Mouse (Mus musculus) hindbrain, embryonic 11.5 days (tissue): ENCODE results near the gene AF067063. TPM values are rescaled to one million over a fixed set of nuclear protein-coding genes. Genes with fewer than 3 reads are reported as not detected.

Experiments
- ATAC-seq: fragments of 200-750 bp; cut with Nextera tagmentation; 2 replicates; pipeline ENCODE4 v1.8.0; 2017; ENCODE audit warnings: mild to moderate bottlenecking, moderate TSS enrichment, moderate library complexity; ENCODE audit not compliant: low FRiP score
- DNase-seq: peaks from one replicate; pipeline ENCODE4 v3.0.0-alpha.2; 2015; ENCODE audit warnings: low spot score
- H3K27ac ChIP-seq: fragments of 300-500 bp; sonication (generic); 2 replicates; pipeline ENCODE4 v1.5.1; 2014; ENCODE audit warnings: mild to moderate bottlenecking, low read depth, low read length
- H3K27me3 ChIP-seq: fragments of 300-500 bp; sonication (generic); 2 replicates; pipeline ENCODE4 v1.6.1; 2014; ENCODE audit warnings: mild to moderate bottlenecking, low read length, moderate library complexity, mixed read lengths; ENCODE audit not compliant: control insufficient read depth, insufficient read depth
- H3K36me3 ChIP-seq: fragments of 300-500 bp; sonication (generic); 2 replicates; pipeline ENCODE4 v1.6.1; 2014; ENCODE audit warnings: mild to moderate bottlenecking, low read length, moderate library complexity, mixed read lengths; ENCODE audit not compliant: control insufficient read depth, insufficient read depth
- H3K4me1 ChIP-seq: fragments of 300-500 bp; sonication (generic); replicated peaks from 2 replicates; pipeline ENCODE4 v1.6.1; 2014; ENCODE audit warnings: low read length, mixed read lengths; ENCODE audit not compliant: control insufficient read depth, insufficient read depth
- H3K4me2 ChIP-seq: fragments of 300-500 bp; sonication (generic); replicated peaks from 2 replicates; pipeline ENCODE4 v1.6.1; 2014; ENCODE audit warnings: mild to moderate bottlenecking, low read depth, low read length
- H3K4me3 ChIP-seq: fragments of 300-500 bp; sonication (generic); 2 replicates; pipeline ENCODE4 v1.5.1; 2014; ENCODE audit warnings: low read depth, low read length
- H3K9ac ChIP-seq: fragments of 300-500 bp; sonication (generic); 2 replicates; pipeline ENCODE4 v1.6.1; 2014; ENCODE audit warnings: low read depth, low read length
- H3K9me3 ChIP-seq: fragments of 300-500 bp; sonication (generic); 2 replicates; pipeline ENCODE4 v1.6.1; 2016; ENCODE audit warnings: low read length; ENCODE audit not compliant: control insufficient read depth
- WGBS: fragments of 180-500 bp; shearing (Covaris S2); extraction: QIAGEN DNeasy Blood & Tissue Kit; methylation state at CpG from one replicate; pipeline ENCODE4 v1.1.7; 2014; 5-methylcytosine and 5-hydroxymethylcytosine counted together
- polyA plus RNA-seq: library from polyadenylated mRNA; unstranded; fragments of >200 nt; fragmentation: Nextera tagmentation; extraction: Ambion mirVana; gene quantifications from 2 replicates; pipeline ENCODE4 v1.2.1, GENCODE M21; 2014

Gene AF067063
- polyA plus RNA-seq, 1 experiment from 2014 or later = not detected

GRCm38 (mm10) chr13:119816798-119817197 is 13.2 kb downstream of the AF067063 start:
- ATAC-seq (no peak), DNase-seq (no peak)
- WGBS = 54% methylated on average over 8 of the region's 8 CpGs

DNA sequence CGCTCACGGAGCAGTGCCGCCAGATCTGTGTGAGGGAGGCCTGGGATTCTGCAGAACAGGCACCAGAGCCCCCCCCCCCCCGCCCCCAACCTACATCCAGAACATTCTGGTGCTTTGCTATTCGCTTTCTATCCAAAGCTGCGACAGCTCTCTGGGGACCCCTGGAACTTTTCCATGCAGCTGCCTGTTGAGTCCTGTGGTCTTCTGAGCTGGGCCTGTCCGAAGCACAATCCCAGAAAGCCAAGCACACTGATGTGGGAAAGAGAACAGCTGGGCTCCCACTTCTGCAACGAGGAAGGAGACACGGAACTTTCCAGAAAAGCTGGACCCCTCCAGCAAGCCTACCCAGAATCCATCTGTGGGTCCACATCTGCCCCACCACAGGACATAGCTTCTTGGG is 20.0 kb downstream of the AF067063 start:
- no peak for ATAC-seq
- Histone ChIP-seq H3K4me2 (no peak overlapping the region), H3K4me1 (no peaks in the 10 kb centered on the region), H3K9me3 (no peaks in the 10 kb centered on the region), H3K9ac (no peak overlapping the region), H3K4me3 (no peak overlapping the region), H3K27ac (no peak overlapping the region), H3K27me3 (no peaks in the 10 kb centered on the region), H3K36me3 (no peaks in the 10 kb centered on the region)
- no peak for DNase-seq
- WGBS = 86% methylated on average over 9 of the region's 9 CpGs

More at GRCm38 (mm10) chr13:119816798-119817197, 13.2 kb downstream of the AF067063 start:
- Histone ChIP-seq H3K9ac (no peak overlapping the region), H3K4me3 (no peak overlapping the region), H3K27ac (no peak overlapping the region), H3K9me3 (no peaks in the 10 kb centered on the region), H3K27me3 (no peaks in the 10 kb centered on the region), H3K36me3 (no peaks in the 10 kb centered on the region), H3K4me2 (no peak overlapping the region), H3K4me1 (no peaks in the 10 kb centered on the region)

DNA sequence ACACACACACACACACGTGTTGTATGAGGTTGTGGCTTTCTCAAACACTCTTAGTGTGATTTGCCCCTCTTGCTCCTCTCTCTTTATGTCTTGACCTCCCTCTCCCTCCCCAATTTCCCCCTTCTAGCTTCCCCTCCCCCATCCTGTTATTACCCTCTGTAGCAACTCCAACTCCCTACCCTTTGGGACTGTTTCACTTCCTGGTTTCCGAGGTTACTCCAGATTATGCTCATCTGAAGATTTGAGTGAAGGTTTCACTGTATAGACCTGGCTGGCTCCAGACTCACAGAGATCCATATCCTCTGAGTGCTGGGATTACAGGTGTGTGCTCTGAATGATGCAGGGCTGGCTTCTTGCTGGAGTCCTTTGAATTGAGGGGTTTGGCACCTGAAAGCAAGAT is 21.1 kb downstream of the AF067063 start:
- ATAC-seq (no peak), DNase-seq (no peak)
- WGBS = 72% methylated on average over 2 of the region's 2 CpGs
- no peaks in the 10 kb centered on the region for H3K4me1 ChIP-seq
- H3K4me2 ChIP-seq = no peak overlapping the region
- H3K27ac ChIP-seq = no peak overlapping the region
- H3K9me3 ChIP-seq = no peaks in the 10 kb centered on the region
- H3K27me3 ChIP-seq = no peaks in the 10 kb centered on the region
- H3K4me3 ChIP-seq = no peak overlapping the region
- H3K9ac ChIP-seq = no peak overlapping the region
- no peaks in the 10 kb centered on the region for H3K36me3 ChIP-seq

GRCm38 (mm10) chr13:119797656-119798055 is 32.4 kb downstream of the AF067063 start:
- H3K36me3 ChIP-seq = no peaks in the 10 kb centered on the region
- ATAC-seq (no peak), DNase-seq (no peak)
- no peak overlapping the region for H3K9ac ChIP-seq
- H3K4me1 ChIP-seq = no peaks in the 10 kb centered on the region
- 69% methylated on average over 4 of the region's 4 CpGs for WGBS
- no peaks in the 10 kb centered on the region for H3K27me3 ChIP-seq
- no peak overlapping the region for H3K4me2 ChIP-seq
- no peak overlapping the region for H3K27ac ChIP-seq
- H3K9me3 ChIP-seq = no peaks in the 10 kb centered on the region
- no peak overlapping the region for H3K4me3 ChIP-seq

DNA sequence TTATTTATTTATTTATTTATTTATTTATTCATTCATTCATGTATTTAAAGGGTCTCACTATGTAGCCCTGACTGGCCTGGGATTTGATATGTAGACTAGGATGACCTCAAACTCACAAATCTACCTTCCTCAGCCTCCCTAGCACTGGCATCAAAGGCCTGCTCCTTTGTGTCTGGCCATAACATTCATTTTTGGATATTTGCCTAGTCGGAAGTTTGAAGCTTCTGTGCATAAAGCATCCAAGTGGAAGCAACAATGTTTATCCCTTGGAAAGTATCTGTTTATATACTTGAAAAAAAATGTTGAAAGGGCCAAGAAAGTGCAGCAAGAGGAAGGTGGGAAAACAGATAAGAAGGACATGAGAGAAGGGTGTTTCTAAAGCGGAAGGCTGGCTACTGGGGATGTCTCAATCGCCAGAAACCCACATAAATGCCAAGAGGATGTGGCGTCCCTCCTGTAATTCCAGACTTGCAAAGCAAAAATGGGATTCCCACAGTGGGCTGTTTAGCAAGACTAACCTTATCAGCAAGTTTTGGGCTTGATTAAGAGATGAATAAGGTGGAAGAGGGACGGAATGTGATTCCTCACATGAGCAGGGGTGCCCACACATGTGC is 37.1 kb downstream of the AF067063 start:
- Histone ChIP-seq H3K27me3 (no peaks in the 10 kb centered on the region), H3K36me3 (no peaks in the 10 kb centered on the region), H3K9ac (no peak overlapping the region), H3K4me3 (no peak overlapping the region), H3K4me1 (peaks cover 3% of the 10 kb centered on the region; the same call in 1 of the 2 replicates), H3K27ac (no peak overlapping the region), H3K9me3 (no peaks in the 10 kb centered on the region), H3K4me2 (no peak overlapping the region)
- 88% methylated on average over 5 of the region's 5 CpGs for WGBS
- DNase-seq (no peak), ATAC-seq (no peak)

DNA sequence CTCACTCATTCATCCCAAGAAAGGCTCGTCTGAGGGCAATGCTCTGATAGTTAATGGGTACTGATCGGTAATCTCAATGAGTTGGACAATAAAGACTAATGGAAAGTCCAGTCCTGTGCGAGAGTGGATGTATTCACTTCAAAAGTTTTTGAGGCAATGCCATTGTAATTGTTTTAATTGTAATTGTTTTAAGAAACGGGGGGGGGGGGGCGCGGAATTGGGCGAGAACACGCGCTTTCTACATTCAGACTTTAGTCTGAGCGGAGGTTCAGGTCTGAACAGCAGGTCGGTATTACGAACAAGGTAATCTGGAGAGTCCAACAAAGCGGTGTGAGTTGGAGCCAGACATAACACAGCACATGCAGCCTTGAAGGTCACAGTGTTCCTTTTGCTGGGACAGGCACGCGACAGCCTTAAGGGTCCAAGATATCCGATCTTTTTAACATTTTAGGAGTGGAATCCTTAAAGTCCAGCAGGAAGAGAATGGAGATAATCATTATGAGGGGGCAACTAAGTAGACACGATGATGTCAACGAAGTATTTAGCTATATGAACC is 38.4 kb downstream of the AF067063 start:
- Histone ChIP-seq H3K4me3 (peak overlapping the region; percentile 84), H3K36me3 (0 out of 2 replicates have a peak, but pooled peaks cover 3% of the 10 kb centered on the region), H3K27me3 (no peaks in the 10 kb centered on the region), H3K27ac (peak overlapping the region; percentile 93), H3K4me1 (peaks cover 3% of the 10 kb centered on the region; the same call in 1 of the 2 replicates), H3K9ac (peak overlapping the region; percentile 89), H3K9me3 (no peaks in the 10 kb centered on the region), H3K4me2 (peak overlapping the region; percentile 71)
- WGBS = 5% methylated on average over 18 of the region's 18 CpGs
- DNase-seq = peak; percentile 38
- no peak for ATAC-seq

GRCm38 (mm10) chr13:119790761-119791579 is 39.0 kb downstream of the AF067063 start, which contains the start of gene Zfp131:
TSS of gene Zfp131 (minus strand) at chr13:119790889.
- Histone ChIP-seq H3K4me1 (peaks cover 3% of the 10 kb centered on the region; the same call in 1 of the 2 replicates), H3K36me3 (0 out of 2 replicates have a peak, but pooled peaks cover 3% of the 10 kb centered on the region), H3K9me3 (no peaks in the 10 kb centered on the region), H3K27ac (peak within 1 kb of the TSS; percentile 93), H3K27me3 (no peaks in the 10 kb centered on the region), H3K9ac (peak within 1 kb of the TSS; percentile 89), H3K4me3 (peak within 1 kb of the TSS; percentile 84), H3K4me2 (peak within 1 kb of the TSS; percentile 71)
- under 1% methylated on average over 56 of the region's 86 CpGs for WGBS
- DNase-seq (peak; percentile 97), ATAC-seq (peak; percentile 98)

DNA sequence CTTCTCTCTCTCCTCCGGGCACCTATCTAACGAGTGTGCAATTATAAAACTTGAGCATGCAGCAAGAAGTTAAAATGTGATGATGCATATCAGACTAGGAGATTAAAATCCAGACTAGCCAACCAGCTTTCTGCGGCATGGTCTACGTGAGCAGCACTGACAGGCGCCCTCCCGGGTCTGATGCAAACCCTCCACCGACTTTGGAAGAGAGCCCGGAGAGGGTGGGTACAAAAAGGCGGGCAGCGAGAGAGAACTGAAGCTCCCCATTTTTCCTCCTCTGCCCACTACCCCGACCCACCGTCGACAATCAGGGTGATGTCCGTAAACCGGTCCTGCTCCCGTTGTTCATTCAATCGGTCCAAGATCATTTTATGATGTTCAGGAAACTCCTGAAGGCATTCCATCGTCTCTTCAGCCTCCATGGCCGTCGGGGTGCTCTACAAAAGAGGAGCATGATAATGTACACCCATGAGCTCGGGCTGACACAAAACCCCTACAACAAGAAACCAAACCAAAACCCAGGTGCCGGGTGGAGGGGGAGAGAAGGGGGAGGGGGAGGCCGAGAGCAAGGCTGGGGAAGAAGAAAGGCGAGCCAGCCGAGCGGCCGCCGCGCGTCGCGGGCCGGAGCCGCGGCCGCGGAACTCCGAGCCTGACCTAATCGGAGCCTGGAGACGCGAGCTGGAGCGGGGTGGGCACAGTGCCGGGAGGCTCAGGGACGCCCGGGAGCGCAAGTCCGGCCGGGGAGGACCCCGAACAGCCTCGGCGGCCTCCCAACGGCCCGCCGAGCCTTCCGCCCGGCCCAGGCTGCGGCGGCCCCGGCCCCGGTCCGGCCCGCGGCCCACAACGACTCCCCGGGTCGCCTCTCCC is 39.9 kb downstream of the AF067063 start:
- Histone ChIP-seq H3K27me3 (no peaks in the 10 kb centered on the region), H3K36me3 (0 out of 2 replicates have a peak, but pooled peaks cover 3% of the 10 kb centered on the region), H3K9ac (peak overlapping the region; percentile 89), H3K4me1 (peaks cover 3% of the 10 kb centered on the region; the same call in 1 of the 2 replicates), H3K4me3 (peak overlapping the region; percentile 84), H3K4me2 (peak overlapping the region; percentile 45), H3K9me3 (no peaks in the 10 kb centered on the region), H3K27ac (peak overlapping the region; percentile 93)
- WGBS = 1% methylated on average over 61 of the region's 66 CpGs
- peak; percentile 71 for DNase-seq
- ATAC-seq = peak; percentile 80
